Mouse (Mus musculus) gastrocnemius, adult 2 months (tissue): ENCODE measurements around the gene Thumpd3. TPM values are rescaled to one million over a fixed set of nuclear protein-coding genes. Genes with fewer than 3 reads are reported as not detected.
A peak's percentile ranks its signal among the peaks of the same experiment; 100 is the strongest.

Experiments
- DNase-seq: peaks from one replicate; pipeline ENCODE4 v3.0.0; 2022
- H3K27ac ChIP-seq: fragments of 200-600 bp; 2 replicates; pipeline ENCODE4 v1.8.1; 2022; ENCODE audit warnings: mild to moderate bottlenecking
- H3K4me3 ChIP-seq: fragments of 200-600 bp; 2 replicates; pipeline ENCODE4 v1.8.1; 2022; ENCODE audit warnings: mild to moderate bottlenecking, moderate library complexity
- CTCF ChIP-seq: fragments of 200-600 bp; IDR thresholded peaks from 2 replicates; pipeline ENCODE4 v1.8.1; 2022; ENCODE audit warnings: antibody characterized with exemption, mild to moderate bottlenecking, moderate library complexity
- intact Hi-C: fragments of 180-260 bp; cut with DNase I; formaldehyde crosslinking; loops from one replicate; pipeline ENCODE4 v1.15.1; 2025
- total RNA-seq, 2 experiments: library from RNA; stranded (reverse); gene quantifications; 2 replicates each; pipeline ENCODE4 v1.2.3; 2021

Thumpd3 gene
- total RNA-seq, 2 experiments from 2014 or later: 13.7 to 14.5 TPM

- intact Hi-C loops: loop anchor here (2.0 kb wide), 1 partner anchor 21 kb away; no protein-coding TSS in a partner anchor
- TF ChIP-seq CTCF: no peak
- peak; percentile 90 for DNase-seq
- Histone ChIP-seq H3K4me3 (peak overlapping the region; percentile 48), H3K27ac (peak overlapping the region; percentile 70)
Observed at GRCm38 (mm10) chr6:113099640-113100289, 53.7 kb downstream of the Thumpd3 start.

- no peak for TF ChIP-seq CTCF
- Histone ChIP-seq H3K4me3 (no peak overlapping the region), H3K27ac (no peak overlapping the region)
- intact Hi-C loops: no loop called here
- no peak for DNase-seq
Observed at GRCm38 (mm10) chr6:113102541-113102940, 56.5 kb downstream of the Thumpd3 start.

DNA sequence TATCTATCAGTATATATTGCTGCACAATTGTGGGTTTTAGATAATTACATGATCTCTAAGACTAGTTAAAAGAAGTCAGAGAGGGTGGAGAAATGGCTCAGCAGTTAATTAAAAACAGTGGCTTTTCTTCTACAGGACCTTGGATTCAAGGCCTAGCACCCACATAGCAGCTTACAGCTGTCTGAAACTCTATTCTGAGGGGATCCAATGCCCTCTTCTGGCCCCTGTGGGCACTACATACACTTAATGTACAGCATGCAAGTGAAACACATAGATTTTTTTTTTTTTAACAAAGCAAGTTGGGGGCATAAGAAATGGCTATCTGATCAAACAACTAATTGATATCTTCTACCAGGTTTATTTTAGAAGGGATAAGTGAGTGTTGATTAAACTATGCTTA is 57.7 kb downstream of the Thumpd3 start:
- intact Hi-C loops: loop anchor here (1.0 kb wide), 1 partner anchor 65 kb away; no protein-coding TSS in a partner anchor
- Histone ChIP-seq H3K27ac (no peak overlapping the region), H3K4me3 (no peak overlapping the region)
- TF ChIP-seq CTCF: peak; percentile 71
- peak; percentile 41 for DNase-seq

GRCm38 (mm10) chr6:113109378-113109777 is 63.4 kb downstream of the Thumpd3 start:
- no peak for DNase-seq
- H3K4me3 ChIP-seq: no peak overlapping the region
- no peak for TF ChIP-seq CTCF
- no peak overlapping the region for H3K27ac ChIP-seq
- intact Hi-C loops: loop anchor here (5.0 kb wide), 1 partner anchor 37 kb away; no protein-coding TSS in a partner anchor

GRCm38 (mm10) chr6:113109956-113110355 is 63.9 kb downstream of the Thumpd3 start:
- no peak for DNase-seq
- Histone ChIP-seq H3K4me3 (no peak overlapping the region), H3K27ac (no peak overlapping the region)
- TF ChIP-seq CTCF: no peak
- intact Hi-C loops: loop anchor here (5.0 kb wide), 1 partner anchor 38 kb away; no protein-coding TSS in a partner anchor

Other genes starting within 250 kb of the Thumpd3 start
- gene Srgap3, start 99.0 kb upstream of the Thumpd3 start, total RNA-seq: 1 to 10 TPM in 1 of 2 experiments, under 1 TPM in 1; 0.51 to 2.0 TPM
- gene Setd5, start 31.1 kb downstream of the Thumpd3 start, total RNA-seq: 10 to 100 TPM; 28.4 to 29.3 TPM
- gene Lhfpl4, start 149.2 kb downstream of the Thumpd3 start, total RNA-seq: under 1 TPM; 0.39 to 0.54 TPM
- gene Mtmr14, start 191.6 kb downstream of the Thumpd3 start, total RNA-seq: 10 to 100 TPM; 14.9 to 16.0 TPM
- gene Cpne9, start 236.1 kb downstream of the Thumpd3 start, total RNA-seq: not detected